Mouse (Mus musculus) inflammation-experienced regulatory T-cells, adult 6 months (primary cell): Measurements from ENCODE around the gene Zfp553. TPM values are rescaled to one million over a fixed set of nuclear protein-coding genes. Genes with fewer than 3 reads are reported as not detected.
A peak's percentile ranks its signal among the peaks of the same experiment; 100 is the strongest.
"Not testable (repeated sequence)": the region's sequence is repeated elsewhere in the genome, so short reads cannot be mapped to it uniquely, and the experiment has no call there.

ENCODE experiments used
- ATAC-seq: one replicate; pipeline ENCODE4 v1.8.0; 2017
- polyA plus RNA-seq, 3 experiments: library from polyadenylated mRNA; unstranded; fragments of 100-300 nt; shearing (Covaris generic); gene quantifications; one replicate each; pipeline ENCODE4 v1.2.1; 2017

The Zfp553 gene
- polyA plus RNA-seq, 3 experiments from 2014 or later = 3.3 to 6.8 (median 4.6) TPM

- no peak for ATAC-seq
These were observed 904 bp downstream of the Zfp553 start for GRCm38 (mm10) chr7:127233765-127234164.

- ATAC-seq = no peak
These were observed 1.9 kb downstream of the Zfp553 start for GRCm38 (mm10) chr7:127234777-127235176.

- ATAC-seq = no peak
These were observed 10.6 kb downstream of the Zfp553 start for GRCm38 (mm10) chr7:127243361-127243867.

DNA sequence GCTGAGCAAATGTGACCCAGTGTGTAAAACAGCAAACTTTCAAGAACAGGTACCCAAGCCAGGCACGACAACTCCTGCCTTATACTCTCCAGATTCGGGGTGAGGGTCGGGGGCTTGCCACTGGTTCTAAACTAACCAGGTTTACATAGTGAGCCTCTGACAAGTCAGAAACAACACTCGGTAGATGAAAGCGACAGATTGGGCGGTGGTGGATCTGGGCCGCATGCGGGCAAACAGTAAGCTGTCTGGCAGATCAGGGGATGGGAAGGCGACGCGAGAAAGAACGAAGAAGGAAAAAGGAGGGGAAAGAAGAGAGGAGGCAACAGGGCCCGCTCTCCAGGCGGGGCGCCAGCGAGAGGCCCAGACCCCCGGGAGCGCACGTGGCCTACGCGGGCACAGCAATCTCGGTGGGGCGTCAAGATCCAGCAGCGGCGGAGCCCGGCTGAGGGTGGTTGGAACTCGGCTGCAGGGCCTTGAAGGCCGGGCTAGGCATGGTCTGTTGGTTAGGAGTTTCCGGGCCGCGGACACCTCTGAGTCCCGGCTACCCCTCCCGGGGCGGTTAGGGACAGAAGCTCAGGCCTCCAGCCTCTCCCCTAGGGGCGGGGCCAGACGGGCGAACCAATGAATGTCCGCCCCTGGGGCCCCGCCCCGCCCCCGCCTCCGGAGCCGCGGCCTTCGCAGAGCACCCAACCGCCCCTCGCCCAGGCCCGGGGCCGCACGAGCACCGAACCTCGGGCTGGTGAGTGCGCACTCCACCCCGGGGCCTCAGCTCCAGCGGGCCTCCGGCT, 11.2 kb downstream of the Zfp553 start, which contains the start of gene Zfp771:
Zfp771 (plus strand) TSS at position 405 of the 788 bp plus-strand sequence.
- peak; percentile 75 for ATAC-seq

GRCm38 (mm10) chr7:127244658-127245510, 12.0 kb downstream of the Zfp553 start:
- no peak for ATAC-seq

GRCm38 (mm10) chr7:127250511-127250910, 17.6 kb downstream of the Zfp553 start:
- ATAC-seq = not testable (repeated sequence)

GRCm38 (mm10) chr7:127252414-127252813, 19.6 kb downstream of the Zfp553 start:
- no peak for ATAC-seq

GRCm38 (mm10) chr7:127253341-127253740, 20.5 kb downstream of the Zfp553 start:
- no peak for ATAC-seq

DNA sequence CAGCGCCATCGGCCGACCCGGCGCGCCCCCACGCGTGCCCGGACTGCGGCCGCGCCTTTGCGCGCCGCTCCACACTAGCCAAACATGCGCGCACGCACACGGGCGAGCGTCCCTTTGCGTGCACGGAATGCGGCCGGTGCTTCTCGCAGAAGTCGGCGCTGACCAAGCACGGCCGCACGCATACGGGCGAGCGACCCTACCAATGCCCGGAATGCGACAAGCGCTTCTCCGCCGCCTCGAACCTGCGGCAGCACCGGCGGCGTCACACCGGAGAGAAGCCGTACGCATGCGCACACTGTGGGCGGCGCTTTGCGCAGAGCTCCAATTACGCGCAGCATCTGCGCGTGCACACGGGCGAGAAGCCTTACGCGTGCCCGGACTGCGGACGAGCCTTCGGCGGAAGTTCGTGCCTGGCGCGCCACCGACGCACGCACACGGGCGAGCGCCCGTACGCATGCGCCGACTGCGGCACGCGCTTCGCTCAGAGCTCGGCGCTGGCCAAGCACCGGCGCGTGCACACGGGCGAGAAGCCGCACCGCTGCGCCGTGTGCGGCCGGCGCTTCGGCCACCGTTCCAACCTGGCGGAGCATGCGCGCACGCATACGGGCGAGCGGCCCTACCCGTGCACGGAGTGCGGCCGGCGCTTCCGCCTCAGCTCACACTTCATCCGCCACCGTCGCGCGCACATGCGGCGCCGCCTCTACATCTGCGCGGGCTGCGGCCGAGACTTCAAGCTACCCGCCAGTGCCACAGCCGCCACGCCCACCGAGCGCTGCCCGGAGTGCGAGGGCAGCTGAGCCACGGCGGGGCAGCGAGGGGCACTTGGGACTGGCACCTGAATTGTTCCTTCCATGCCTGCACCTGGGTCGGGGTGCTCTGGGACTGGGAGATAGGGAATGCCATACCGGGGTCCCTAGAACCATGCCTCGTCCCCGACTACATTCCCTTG, 21.2 kb downstream of the Zfp553 start:
- ATAC-seq = peak; percentile 90

- ATAC-seq = no peak
These were observed 22.1 kb downstream of the Zfp553 start for GRCm38 (mm10) chr7:127255008-127255407.

DNA sequence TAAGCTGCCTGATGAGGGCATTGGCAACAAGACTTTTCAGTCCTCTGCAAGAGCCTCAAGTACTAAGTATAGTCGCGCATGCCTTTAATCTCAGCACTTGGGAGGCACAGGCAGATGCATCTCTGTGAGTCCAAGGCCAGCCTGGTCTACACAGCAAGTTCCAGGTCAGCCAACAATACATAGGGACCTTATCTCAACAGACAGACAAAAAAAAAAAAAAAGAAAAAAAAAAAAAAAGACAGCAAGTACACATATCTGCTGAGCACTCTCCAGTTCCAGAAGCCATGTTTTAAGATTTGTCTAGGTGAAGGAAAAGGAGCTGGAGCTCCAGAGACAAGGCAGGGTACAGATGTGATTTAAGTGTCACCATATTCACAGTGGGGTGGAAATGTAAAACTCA, 23.1 kb downstream of the Zfp553 start:
- ATAC-seq = no peak

DNA sequence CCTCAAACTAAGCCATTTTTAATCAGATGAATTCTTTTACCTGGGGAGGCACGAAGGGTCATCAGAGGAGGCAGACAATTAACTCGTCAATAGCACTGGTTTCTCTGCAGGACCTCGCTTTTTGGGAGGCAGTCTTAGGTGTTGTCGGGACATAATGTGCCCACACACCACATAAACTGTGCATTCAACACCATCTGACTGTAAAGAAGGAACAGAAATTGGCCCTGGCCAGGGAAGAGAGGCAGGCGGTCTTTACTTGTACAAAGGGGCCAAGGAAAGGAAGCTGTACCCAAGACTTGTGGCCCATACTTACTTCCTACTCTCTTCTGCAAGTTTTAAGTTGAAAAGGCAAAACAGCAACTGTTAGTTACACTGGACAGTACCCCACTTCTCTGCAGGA, 23.7 kb downstream of the Zfp553 start:
- no peak for ATAC-seq

DNA sequence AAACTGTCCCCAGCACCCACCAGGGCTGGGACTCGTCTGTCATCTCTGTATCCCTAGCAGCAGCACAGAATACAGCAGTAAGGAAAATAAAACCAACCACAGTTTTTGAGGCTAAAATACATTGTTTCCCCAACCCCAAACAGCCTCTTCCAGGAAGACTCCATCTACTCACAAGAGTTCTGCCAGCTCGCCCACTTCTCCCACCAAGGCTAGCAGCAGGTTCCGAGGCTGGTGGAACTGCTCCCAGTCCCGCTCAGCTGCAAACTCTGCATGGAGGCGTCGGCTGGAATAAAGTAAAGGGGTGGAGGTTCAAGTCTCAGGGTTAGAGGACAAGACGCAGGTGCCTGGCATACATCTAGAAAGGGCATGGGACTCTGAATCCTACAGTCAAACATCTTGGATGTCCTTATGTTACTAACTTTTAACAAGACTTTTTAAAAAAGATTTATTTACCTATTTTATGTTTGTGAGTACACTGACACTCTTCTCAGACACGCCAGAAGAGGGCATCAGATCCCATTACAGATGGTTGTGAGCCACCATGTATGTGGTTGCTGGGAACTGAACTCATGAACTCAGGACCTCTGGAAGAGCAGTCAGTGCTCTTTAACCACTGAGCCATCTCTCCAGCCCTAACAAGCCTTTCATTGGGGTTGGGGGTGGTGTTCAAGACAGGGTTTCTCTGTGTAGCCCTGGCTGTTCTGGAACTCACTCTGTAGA, 26.5 kb downstream of the Zfp553 start:
- no peak for ATAC-seq

GRCm38 (mm10) chr7:127260309-127261111, 27.6 kb downstream of the Zfp553 start, which contains the start of gene Dctpp1:
Dctpp1 (minus strand) TSS chr7:127260709.
- ATAC-seq = peak; percentile 99

DNA sequence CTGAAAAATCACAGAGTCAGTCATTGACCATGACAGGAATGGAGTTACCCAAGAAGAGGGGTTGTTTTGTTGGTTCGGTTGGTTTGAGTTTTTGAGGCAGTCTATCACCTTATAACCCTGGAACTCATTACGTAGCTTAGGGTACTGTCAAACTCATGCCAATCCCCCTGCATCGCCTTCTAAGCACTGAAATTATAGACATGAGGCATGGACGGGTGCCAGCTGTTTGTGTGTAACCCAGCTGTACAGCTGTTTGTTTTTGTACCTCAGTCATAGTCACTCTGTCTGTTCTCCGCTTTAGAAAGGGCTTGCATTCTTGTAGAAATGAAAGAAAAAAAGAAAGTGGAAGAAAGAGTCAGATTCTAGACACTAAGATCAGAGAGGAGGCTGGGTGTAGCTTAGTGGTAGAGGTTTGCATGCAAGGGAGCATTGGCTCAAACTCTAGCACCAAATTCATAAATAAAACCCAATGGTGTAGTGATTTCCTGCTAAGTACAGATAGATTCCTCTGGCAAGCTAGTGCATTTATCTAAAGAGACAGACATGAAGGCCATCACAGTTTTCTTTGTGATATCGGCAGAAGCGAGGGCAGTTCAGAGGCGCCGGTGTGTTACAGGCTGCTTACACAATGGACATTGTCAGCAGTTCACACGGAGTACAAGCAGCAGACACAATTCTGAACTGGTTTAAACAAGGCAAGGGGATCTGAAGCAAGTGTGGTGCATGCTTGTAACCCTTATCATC, 29.5 kb downstream of the Zfp553 start:
- no peak for ATAC-seq

- no peak for ATAC-seq
These were observed 30.7 kb downstream of the Zfp553 start for GRCm38 (mm10) chr7:127263526-127263925.

DNA sequence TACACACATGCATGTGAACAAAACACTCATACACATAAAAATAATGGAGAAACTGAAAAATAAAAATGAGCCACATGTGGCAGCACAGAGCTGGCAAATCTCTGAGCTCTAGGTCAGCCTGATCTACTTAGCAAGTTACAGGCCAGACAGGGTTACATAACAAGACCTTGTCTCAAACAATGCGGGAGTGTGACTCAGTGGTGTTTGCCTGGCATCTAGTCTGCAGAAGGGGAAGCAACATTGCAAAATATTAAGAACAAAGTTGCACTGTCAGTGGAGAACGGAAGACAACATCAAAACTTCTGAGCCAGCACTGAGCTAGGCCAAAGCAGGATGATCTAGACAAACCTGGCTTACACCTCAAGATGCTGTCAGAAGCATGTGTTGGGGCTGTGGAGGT, 37.4 kb downstream of the Zfp553 start:
- no peak for ATAC-seq

GRCm38 (mm10) chr7:127270666-127271065, 37.8 kb downstream of the Zfp553 start:
- ATAC-seq = no peak

DNA sequence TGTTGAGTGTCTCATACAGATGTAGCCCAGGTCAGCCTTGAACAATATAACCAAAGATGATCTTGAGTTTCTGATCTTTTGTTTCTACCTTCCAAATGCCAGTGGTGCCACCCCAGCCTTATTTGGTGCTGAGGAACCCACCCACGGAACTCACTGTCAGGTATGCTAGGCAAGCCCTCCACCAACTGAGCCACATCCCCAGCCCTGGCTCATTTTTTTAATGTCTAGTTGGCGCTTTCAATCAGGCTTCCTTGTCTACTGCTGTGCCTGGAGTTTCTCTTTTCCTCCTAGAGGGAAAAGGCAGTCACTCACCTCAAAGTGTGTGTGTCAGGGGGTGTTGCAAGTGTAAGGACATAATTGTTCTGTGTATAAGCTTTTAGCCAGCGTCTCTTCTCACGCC, 38.2 kb downstream of the Zfp553 start:
- ATAC-seq = no peak

DNA sequence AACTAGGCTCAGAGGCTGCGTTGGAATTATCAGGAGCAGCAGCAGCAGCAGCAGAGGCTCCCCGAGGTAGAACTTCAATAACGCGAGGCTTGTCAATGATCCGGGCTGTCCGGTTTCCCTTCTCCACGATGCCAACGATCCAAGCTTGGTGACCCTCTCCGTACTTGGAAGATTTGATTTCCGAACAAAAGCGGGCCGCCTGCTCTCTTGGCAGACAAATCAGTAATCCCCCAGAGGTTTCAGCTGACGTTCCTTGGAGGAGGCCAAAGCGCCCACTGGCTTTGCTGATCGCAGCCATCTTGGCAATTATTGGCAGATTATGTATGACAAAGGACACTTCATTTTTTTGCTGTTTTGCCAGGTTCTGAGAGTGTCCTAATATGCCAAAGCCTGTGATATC, 39.7 kb downstream of the Zfp553 start:
- no peak for ATAC-seq
